Mouse (Mus musculus) cerebellum, postnatal 14 days (tissue): ENCODE measurements around the gene Gfra1.

Experiments
- DNase-seq, 2 experiments: peaks; one replicate each; pipeline ENCODE4 v3.0.0; 2021; ENCODE audit warnings: mixed read lengths in 2 of 2

Gene Gfra1

GRCm38 (mm10) chr19:58441246-58441645 lies 14.5 kb downstream of the Gfra1 start:
- no peak for DNase-seq

- no peak for DNase-seq
These were observed 16.9 kb downstream of the Gfra1 start for GRCm38 (mm10) chr19:58438762-58439161.

GRCm38 (mm10) chr19:58437441-58438071 lies 18.2 kb downstream of the Gfra1 start:
- no peak for DNase-seq

- DNase-seq = no peak
These were observed 18.8 kb downstream of the Gfra1 start for GRCm38 (mm10) chr19:58436874-58437273.

GRCm38 (mm10) chr19:58435877-58436276 lies 19.8 kb downstream of the Gfra1 start:
- peak in 1 of 2 experiments; percentile 1 for DNase-seq

- DNase-seq = no peak
These were observed 22.9 kb downstream of the Gfra1 start for GRCm38 (mm10) chr19:58432840-58433239.

- DNase-seq = no peak
These were observed 27.2 kb downstream of the Gfra1 start for GRCm38 (mm10) chr19:58428546-58428945.

- no peak for DNase-seq
These were observed 28.4 kb downstream of the Gfra1 start for GRCm38 (mm10) chr19:58427348-58427747.

GRCm38 (mm10) chr19:58424928-58425327 lies 30.8 kb downstream of the Gfra1 start:
- no peak for DNase-seq

- no peak for DNase-seq
These were observed 31.5 kb downstream of the Gfra1 start for GRCm38 (mm10) chr19:58424179-58424578.

GRCm38 (mm10) chr19:58422916-58423493 lies 32.7 kb downstream of the Gfra1 start:
- DNase-seq = peak; percentile 24 to 31

GRCm38 (mm10) chr19:58419685-58420084 lies 36.0 kb downstream of the Gfra1 start:
- no peak for DNase-seq

- DNase-seq = no peak
These were observed 36.4 kb downstream of the Gfra1 start for GRCm38 (mm10) chr19:58419278-58419677.

GRCm38 (mm10) chr19:58415173-58415572 lies 40.5 kb downstream of the Gfra1 start:
- DNase-seq = no peak

- no peak for DNase-seq
These were observed 41.0 kb downstream of the Gfra1 start for GRCm38 (mm10) chr19:58414733-58415132.

GRCm38 (mm10) chr19:58413290-58413689 lies 42.4 kb downstream of the Gfra1 start:
- peak; percentile 35 to 58 for DNase-seq

GRCm38 (mm10) chr19:58412811-58413210 lies 42.9 kb downstream of the Gfra1 start:
- no peak for DNase-seq

- no peak for DNase-seq
These were observed 49.0 kb downstream of the Gfra1 start for GRCm38 (mm10) chr19:58406726-58407125.

GRCm38 (mm10) chr19:58400224-58400623 lies 55.5 kb downstream of the Gfra1 start:
- no peak for DNase-seq

- peak; percentile 16 to 17 for DNase-seq
These were observed 56.5 kb downstream of the Gfra1 start for GRCm38 (mm10) chr19:58399166-58399565.

GRCm38 (mm10) chr19:58396604-58396984 lies 59.1 kb downstream of the Gfra1 start:
- DNase-seq = no peak

- no peak for DNase-seq
These were observed 59.7 kb downstream of the Gfra1 start for GRCm38 (mm10) chr19:58395785-58396603.

- DNase-seq = no peak
These were observed 62.6 kb downstream of the Gfra1 start for GRCm38 (mm10) chr19:58393121-58393520.

- DNase-seq = no peak
These were observed 63.9 kb downstream of the Gfra1 start for GRCm38 (mm10) chr19:58391796-58392195.
